Mouse (Mus musculus): ENCODE results near the gene Ctns. TPM values are rescaled to one million over a fixed set of nuclear protein-coding genes. Genes with fewer than 3 reads are reported as not detected.

The Ctns gene
- polyA plus RNA-seq, 1 experiment from 2014 or later = 36.0 TPM

DNA sequence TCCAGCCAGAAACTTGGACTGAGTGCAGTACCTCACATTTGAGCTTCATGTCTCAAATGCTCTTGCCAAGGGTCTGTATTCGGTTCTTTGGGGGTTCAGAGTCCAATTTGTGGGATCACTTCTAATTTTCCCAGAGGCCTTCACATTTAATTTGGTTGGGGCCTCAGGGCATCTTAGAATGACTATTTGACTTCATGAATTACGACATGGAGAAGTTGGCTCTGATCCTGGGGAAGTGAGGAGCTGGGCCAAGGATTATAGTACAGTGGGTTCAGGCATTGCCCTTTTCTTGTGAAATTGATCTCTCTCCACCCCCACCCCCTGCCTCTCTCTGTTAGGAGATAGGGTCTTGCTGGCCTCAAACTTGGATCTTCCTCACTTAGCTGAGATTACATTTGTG is 2.2 kb upstream of the Ctns start:
- WGBS = 76% methylated on average over 2 of the region's 2 CpGs
- H3K27me3 ChIP-seq (replicated peaks; ENCODE audit: control insufficient read depth, insufficient read depth, low read length) = no peaks in the 10 kb centered on the region
- no peak overlapping the region for H3K9ac ChIP-seq (ENCODE audit: low read depth, low read length)
- H3K9me3 ChIP-seq (ENCODE audit: control insufficient read depth, low read length) = no peaks in the 10 kb centered on the region
- no peaks in the 10 kb centered on the region for H3K36me3 ChIP-seq (ENCODE audit: control insufficient read depth, insufficient read depth, low read length)
- H3K4me3 ChIP-seq (ENCODE audit: low read length) = no peak overlapping the region
- peaks cover 14% of the 10 kb centered on the region for H3K4me1 ChIP-seq (ENCODE audit: control insufficient read depth, insufficient read depth, low read length)
- ATAC-seq = no peak
- no peak overlapping the region for H3K4me2 ChIP-seq (ENCODE audit: low read depth, low read length)
- H3K27ac ChIP-seq (ENCODE audit: low read length) = no peak overlapping the region

DNA sequence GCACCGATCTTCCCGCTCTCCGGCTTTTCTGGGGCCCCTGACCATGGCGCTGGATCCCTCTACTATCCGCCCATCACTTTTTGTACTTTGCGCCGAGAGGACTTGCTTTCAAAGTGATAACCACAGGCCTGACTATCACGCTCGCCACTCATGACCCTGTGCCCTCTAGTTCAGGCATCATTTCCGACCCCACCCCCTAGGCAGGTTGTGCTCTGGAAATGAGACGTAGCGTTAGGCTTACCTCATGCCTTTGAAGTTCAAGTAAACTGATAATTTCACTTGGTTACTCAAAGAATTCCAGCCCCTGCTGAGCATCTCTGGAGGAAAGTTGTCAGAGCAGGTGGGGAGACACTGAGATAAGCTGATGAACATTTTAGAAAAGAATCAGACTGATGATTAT is 1.0 kb upstream of the Ctns start:
- H3K27ac ChIP-seq (ENCODE audit: low read length) = peak overlapping the region; percentile 85
- peak overlapping the region; percentile 85 for H3K9ac ChIP-seq (ENCODE audit: low read depth, low read length)
- H3K27me3 ChIP-seq (replicated peaks; ENCODE audit: control insufficient read depth, insufficient read depth, low read length) = no peaks in the 10 kb centered on the region
- no peaks in the 10 kb centered on the region for H3K36me3 ChIP-seq (ENCODE audit: control insufficient read depth, insufficient read depth, low read length)
- WGBS = 4% methylated on average over 12 of the region's 12 CpGs
- peak; percentile 17 for ATAC-seq
- H3K9me3 ChIP-seq (ENCODE audit: control insufficient read depth, low read length) = no peaks in the 10 kb centered on the region
- H3K4me2 ChIP-seq (ENCODE audit: low read depth, low read length) = peak overlapping the region; percentile 92
- H3K4me1 ChIP-seq (ENCODE audit: control insufficient read depth, insufficient read depth, low read length) = peaks cover 14% of the 10 kb centered on the region
- peak overlapping the region; percentile 88 for H3K4me3 ChIP-seq (ENCODE audit: low read length)

DNA sequence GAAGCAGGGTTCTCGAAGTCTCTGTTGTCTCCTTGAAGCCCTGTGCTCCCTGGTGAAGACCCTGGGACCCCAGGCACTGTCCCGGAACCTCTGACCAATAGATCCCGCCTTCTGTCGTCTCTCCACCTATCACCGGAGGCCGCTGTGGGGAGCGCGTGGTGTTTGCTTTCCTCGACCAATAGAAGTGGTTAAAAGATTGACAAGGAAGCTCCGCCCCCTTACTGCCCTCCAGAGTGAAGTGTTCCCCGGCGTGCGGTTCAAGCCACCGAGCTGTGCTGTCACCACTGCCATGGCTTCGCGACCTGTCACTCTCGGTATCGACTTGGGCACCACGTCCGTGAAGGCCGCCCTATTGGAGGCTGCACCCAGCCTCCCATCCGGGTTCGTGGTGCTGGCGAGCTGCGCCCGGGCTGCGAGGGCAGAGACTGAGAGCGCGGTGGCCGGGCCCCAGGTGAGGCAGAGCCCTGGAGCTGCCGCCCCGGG is 429 bp upstream of the Ctns start, which contains the start of gene Shpk:
TSS of gene Shpk (plus strand) at position 231 of the 483 bp plus-strand sequence.
- peak within 1 kb of the TSS; percentile 85 for H3K27ac ChIP-seq (ENCODE audit: low read length)
- H3K4me3 ChIP-seq (ENCODE audit: low read length) = peak within 1 kb of the TSS; percentile 88
- WGBS = under 1% methylated on average over 32 of the region's 32 CpGs

DNA sequence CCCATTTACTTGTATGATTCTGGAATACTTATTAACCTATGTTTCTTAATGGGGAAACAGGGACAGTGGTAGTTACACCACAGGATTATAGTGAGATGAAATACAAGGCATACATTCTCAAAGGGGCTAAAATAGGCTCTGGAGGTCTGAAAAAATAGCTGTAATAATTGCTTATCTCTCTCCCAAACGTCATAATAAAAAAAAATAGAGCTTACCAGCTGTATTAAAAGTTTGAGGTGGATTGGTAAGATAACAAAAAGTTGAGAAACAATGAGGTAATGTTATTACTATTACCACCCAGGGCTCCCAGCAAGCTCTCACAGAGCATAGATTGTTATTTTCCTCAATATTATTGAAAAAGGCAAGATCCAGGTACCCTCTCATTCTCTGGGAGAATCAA is 652 bp downstream of the Ctns start:
- Histone ChIP-seq H3K4me3 (ENCODE audit: low read length) (peak overlapping the region; percentile 88), H3K4me1 (ENCODE audit: control insufficient read depth, insufficient read depth, low read length) (peaks cover 14% of the 10 kb centered on the region), H3K27me3 (replicated peaks; ENCODE audit: control insufficient read depth, insufficient read depth, low read length) (no peaks in the 10 kb centered on the region), H3K36me3 (ENCODE audit: control insufficient read depth, insufficient read depth, low read length) (no peaks in the 10 kb centered on the region), H3K9me3 (ENCODE audit: control insufficient read depth, low read length) (no peaks in the 10 kb centered on the region), H3K9ac (ENCODE audit: low read depth, low read length) (peak overlapping the region; percentile 85), H3K4me2 (ENCODE audit: low read depth, low read length) (peak overlapping the region; percentile 88), H3K27ac (ENCODE audit: low read length) (no peak overlapping the region)
- WGBS = 0% methylated on average over 1 of the region's 1 CpGs
- ATAC-seq = no peak

More for the DNA sequence above, 429 bp upstream of the Ctns start, which contains the start of gene Shpk:
- peak within 1 kb of the TSS; percentile 85 for H3K9ac ChIP-seq (ENCODE audit: low read depth, low read length)
- H3K9me3 ChIP-seq (ENCODE audit: control insufficient read depth, low read length) = no peaks in the 10 kb centered on the region
- no peaks in the 10 kb centered on the region for H3K27me3 ChIP-seq (replicated peaks; ENCODE audit: control insufficient read depth, insufficient read depth, low read length)
- peak within 1 kb of the TSS; percentile 92 for H3K4me2 ChIP-seq (ENCODE audit: low read depth, low read length)
- H3K36me3 ChIP-seq (ENCODE audit: control insufficient read depth, insufficient read depth, low read length) = no peaks in the 10 kb centered on the region
- peaks cover 14% of the 10 kb centered on the region for H3K4me1 ChIP-seq (ENCODE audit: control insufficient read depth, insufficient read depth, low read length)
- ATAC-seq = peak; percentile 98

DNA sequence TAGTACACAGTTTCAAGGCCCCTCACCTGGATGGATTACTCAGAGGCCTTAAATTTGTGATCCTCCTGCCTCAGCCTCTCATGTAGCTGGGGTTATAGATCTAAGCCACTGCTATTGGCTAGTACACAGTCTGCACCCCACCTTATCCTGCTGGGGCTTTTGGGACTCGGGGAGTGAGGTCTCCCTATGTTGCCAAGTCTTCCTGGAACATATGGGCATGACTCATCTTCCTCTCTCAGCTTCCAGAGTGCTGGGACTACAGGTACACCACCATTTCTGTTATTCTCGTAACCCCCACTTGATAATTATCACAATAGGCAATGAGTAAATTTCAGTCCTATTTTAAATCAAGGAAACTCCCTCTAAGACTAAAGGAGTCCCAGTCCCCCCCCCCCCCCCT is 4.4 kb downstream of the Ctns start:
- H3K4me3 ChIP-seq (ENCODE audit: low read length) = no peak overlapping the region
- ATAC-seq = no peak
- H3K27ac ChIP-seq (ENCODE audit: low read length) = no peak overlapping the region
- no peak overlapping the region for H3K4me2 ChIP-seq (ENCODE audit: low read depth, low read length)
- H3K27me3 ChIP-seq (replicated peaks; ENCODE audit: control insufficient read depth, insufficient read depth, low read length) = no peaks in the 10 kb centered on the region
- no peaks in the 10 kb centered on the region for H3K36me3 ChIP-seq (ENCODE audit: control insufficient read depth, insufficient read depth, low read length)
- peaks cover 7% of the 10 kb centered on the region for H3K4me1 ChIP-seq (ENCODE audit: control insufficient read depth, insufficient read depth, low read length)
- H3K9ac ChIP-seq (ENCODE audit: low read depth, low read length) = no peak overlapping the region
- WGBS = 81% methylated on average over 2 of the region's 2 CpGs
- no peaks in the 10 kb centered on the region for H3K9me3 ChIP-seq (ENCODE audit: control insufficient read depth, low read length)

DNA sequence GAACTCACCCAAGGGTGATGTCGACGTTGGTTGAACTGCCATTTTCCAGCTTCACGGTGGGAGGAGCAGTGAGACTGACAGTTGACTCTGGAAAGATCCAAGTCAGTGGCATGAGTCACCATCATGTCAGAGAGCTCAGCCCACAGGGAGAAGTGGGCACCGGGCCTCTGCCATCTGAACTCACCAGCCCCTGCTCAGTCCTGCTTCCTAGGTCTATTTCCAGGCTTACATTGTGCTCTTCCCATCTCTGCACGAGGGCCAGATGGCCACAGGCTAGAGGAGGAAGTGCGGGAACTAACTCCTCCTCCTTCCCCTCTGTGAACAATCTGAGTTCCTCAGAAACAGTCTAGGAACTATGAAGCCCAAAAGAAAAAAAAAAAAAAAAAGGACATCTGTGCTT is 5.8 kb downstream of the Ctns start:
- Histone ChIP-seq H3K4me2 (ENCODE audit: low read depth, low read length) (no peak overlapping the region), H3K27ac (ENCODE audit: low read length) (no peak overlapping the region), H3K36me3 (ENCODE audit: control insufficient read depth, insufficient read depth, low read length) (no peaks in the 10 kb centered on the region), H3K27me3 (replicated peaks; ENCODE audit: control insufficient read depth, insufficient read depth, low read length) (no peaks in the 10 kb centered on the region), H3K4me1 (ENCODE audit: control insufficient read depth, insufficient read depth, low read length) (peaks cover 3% of the 10 kb centered on the region; the same call in 1 of the 2 replicates), H3K4me3 (ENCODE audit: low read length) (no peak overlapping the region), H3K9me3 (ENCODE audit: control insufficient read depth, low read length) (no peaks in the 10 kb centered on the region), H3K9ac (ENCODE audit: low read depth, low read length) (no peak overlapping the region)
- ATAC-seq = no peak
- 73% methylated on average over 6 of the region's 6 CpGs for WGBS

DNA sequence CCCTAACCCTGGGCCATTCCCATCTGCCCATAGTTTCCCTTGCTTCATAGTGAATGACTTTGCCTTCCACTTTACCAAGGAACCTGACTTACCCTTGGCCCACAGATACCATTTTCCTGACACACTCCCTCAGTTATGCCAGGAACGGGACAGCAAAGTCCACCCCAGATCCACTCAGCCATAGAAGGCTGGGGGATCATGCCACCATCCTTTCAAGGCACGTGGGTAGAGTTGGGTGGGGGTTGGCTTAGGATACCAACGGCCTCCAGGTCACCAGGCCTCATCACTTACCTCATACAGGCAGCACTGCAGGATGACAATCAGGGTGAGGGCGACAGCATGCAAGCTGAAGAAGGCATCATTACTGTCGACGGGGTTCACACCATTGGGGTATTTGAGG is 11.6 kb downstream of the Ctns start:
- Histone ChIP-seq H3K27me3 (replicated peaks; ENCODE audit: control insufficient read depth, insufficient read depth, low read length) (no peaks in the 10 kb centered on the region), H3K4me2 (ENCODE audit: low read depth, low read length) (no peak overlapping the region), H3K27ac (ENCODE audit: low read length) (no peak overlapping the region), H3K4me3 (ENCODE audit: low read length) (no peak overlapping the region), H3K9ac (ENCODE audit: low read depth, low read length) (no peak overlapping the region), H3K9me3 (ENCODE audit: control insufficient read depth, low read length) (no peaks in the 10 kb centered on the region), H3K4me1 (ENCODE audit: control insufficient read depth, insufficient read depth, low read length) (no peaks in the 10 kb centered on the region), H3K36me3 (ENCODE audit: control insufficient read depth, insufficient read depth, low read length) (no peaks in the 10 kb centered on the region; the same call in 1 of the 2 replicates)
- WGBS = 87% methylated on average over 6 of the region's 6 CpGs
- no peak for ATAC-seq

DNA sequence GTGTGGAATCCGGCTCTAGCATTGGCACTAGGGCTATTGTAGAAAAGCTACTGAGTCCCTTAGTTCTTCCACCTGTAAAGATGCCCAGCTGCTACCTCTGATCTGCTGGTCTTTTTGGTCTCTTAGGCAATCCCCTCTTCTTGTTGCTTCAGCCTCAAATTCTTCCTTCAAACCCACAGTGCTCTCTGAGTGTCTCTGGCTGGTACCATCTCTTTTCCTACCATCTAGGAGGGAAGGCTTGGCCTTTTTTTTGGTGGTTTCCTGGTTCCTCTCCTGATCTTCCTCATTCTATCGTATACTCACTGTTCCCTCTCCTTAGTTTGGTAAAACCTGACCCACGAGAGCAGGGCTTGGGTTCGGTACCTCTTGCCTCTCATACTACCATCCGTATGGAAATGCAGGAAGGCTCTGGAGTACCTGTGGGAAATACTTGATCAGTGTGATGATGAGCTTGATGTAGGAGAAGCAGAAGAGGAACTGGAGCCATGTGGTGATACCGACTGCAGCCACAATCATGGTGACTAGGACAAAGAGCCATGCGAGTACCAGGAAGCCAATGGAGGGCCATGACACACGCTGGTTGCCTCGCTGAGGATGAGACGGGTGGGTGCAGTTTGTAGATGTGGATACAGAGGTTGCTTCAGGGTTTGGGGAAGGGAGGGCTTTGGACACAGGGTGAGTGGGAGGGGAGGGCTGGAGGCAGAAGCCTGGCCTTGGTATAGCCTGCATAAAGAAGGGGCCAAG is 12.8 kb downstream of the Ctns start:
- no peak overlapping the region for H3K4me3 ChIP-seq (ENCODE audit: low read length)
- no peaks in the 10 kb centered on the region for H3K4me1 ChIP-seq (ENCODE audit: control insufficient read depth, insufficient read depth, low read length)
- H3K9me3 ChIP-seq (ENCODE audit: control insufficient read depth, low read length) = no peaks in the 10 kb centered on the region
- no peaks in the 10 kb centered on the region for H3K27me3 ChIP-seq (replicated peaks; ENCODE audit: control insufficient read depth, insufficient read depth, low read length)
- ATAC-seq = no peak
- H3K36me3 ChIP-seq (ENCODE audit: control insufficient read depth, insufficient read depth, low read length) = no peaks in the 10 kb centered on the region; the same call in 1 of the 2 replicates
- H3K27ac ChIP-seq (ENCODE audit: low read length) = no peak overlapping the region
- no peak overlapping the region for H3K9ac ChIP-seq (ENCODE audit: low read depth, low read length)
- 91% methylated on average over 10 of the region's 10 CpGs for WGBS
- H3K4me2 ChIP-seq (ENCODE audit: low read depth, low read length) = no peak overlapping the region

DNA sequence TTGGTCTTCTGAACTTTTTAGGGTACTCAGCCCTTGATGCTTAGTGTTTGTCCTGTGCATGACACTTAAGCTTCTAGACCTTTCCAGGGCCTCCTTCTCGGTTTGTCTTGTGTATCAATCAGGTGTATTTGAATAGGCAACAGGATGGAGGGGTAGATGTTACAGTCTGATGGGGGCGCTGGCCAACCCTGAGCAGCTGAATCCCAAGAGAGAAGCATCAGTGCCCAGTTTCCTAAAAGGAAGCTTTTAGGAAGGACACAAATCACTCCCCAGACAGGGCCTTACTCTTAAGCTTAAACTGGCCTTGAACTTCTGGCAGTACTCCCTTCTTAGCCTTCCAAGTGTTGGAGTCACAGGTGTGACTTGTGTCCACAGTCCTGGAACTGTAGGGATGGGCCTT is 20.9 kb downstream of the Ctns start:
- Histone ChIP-seq H3K27ac (ENCODE audit: low read length) (peak overlapping the region; percentile 99), H3K9me3 (ENCODE audit: control insufficient read depth, low read length) (no peaks in the 10 kb centered on the region), H3K4me1 (ENCODE audit: control insufficient read depth, insufficient read depth, low read length) (peaks cover 24% of the 10 kb centered on the region), H3K4me3 (ENCODE audit: low read length) (peak overlapping the region; percentile 94), H3K4me2 (ENCODE audit: low read depth, low read length) (peak overlapping the region; percentile 80), H3K36me3 (ENCODE audit: control insufficient read depth, insufficient read depth, low read length) (0 out of 2 replicates have a peak, but pooled peaks cover 3% of the 10 kb centered on the region), H3K9ac (ENCODE audit: low read depth, low read length) (peak overlapping the region; percentile 93), H3K27me3 (replicated peaks; ENCODE audit: control insufficient read depth, insufficient read depth, low read length) (no peaks in the 10 kb centered on the region)
- WGBS = 4% methylated on average over 2 of the region's 2 CpGs
- peak; percentile 12; the same call in 1 of the 2 replicates for ATAC-seq
